Mouse (Mus musculus) hindbrain, embryonic 10.5 days (tissue): Measurements from ENCODE around the gene Agbl4. TPM values are rescaled to one million over a fixed set of nuclear protein-coding genes. Genes with fewer than 3 reads are reported as not detected.

Source experiments
- DNase-seq: peaks from one replicate; pipeline ENCODE4 v3.0.0-alpha.2; 2017; ENCODE audit warnings: low spot score
- H3K27ac ChIP-seq: fragments of 300-500 bp; sonication (generic); 2 replicates; pipeline ENCODE4 v1.5.1; 2016; ENCODE audit warnings: mild to moderate bottlenecking, moderate library complexity
- H3K27me3 ChIP-seq: fragments of 300-500 bp; sonication (generic); 2 replicates; pipeline ENCODE4 v1.6.1; 2016; ENCODE audit warnings: mild to moderate bottlenecking; ENCODE audit not compliant: poor library complexity, insufficient read depth, severe bottlenecking
- H3K36me3 ChIP-seq: fragments of 300-500 bp; sonication (generic); 2 replicates; pipeline ENCODE4 v1.6.1; 2016; ENCODE audit warnings: mild to moderate bottlenecking, moderate library complexity
- H3K4me1 ChIP-seq: fragments of 300-500 bp; sonication (generic); replicated peaks from 2 replicates; pipeline ENCODE4 v1.6.1; 2016; ENCODE audit warnings: mild to moderate bottlenecking
- H3K4me3 ChIP-seq: fragments of 300-500 bp; sonication (generic); 2 replicates; pipeline ENCODE4 v1.5.1; 2016; ENCODE audit warnings: mild to moderate bottlenecking, moderate library complexity
- H3K9me3 ChIP-seq: fragments of 300-500 bp; sonication (generic); 2 replicates; pipeline ENCODE4 v1.6.1; 2016; ENCODE audit warnings: mild to moderate bottlenecking, moderate library complexity
- WGBS: fragments of 180-500 bp; shearing (Covaris S2); methylation state at CpG from one replicate; pipeline ENCODE4 v1.1.7; 2016; 5-methylcytosine and 5-hydroxymethylcytosine counted together
- polyA plus RNA-seq: library from polyadenylated mRNA; unstranded; fragments of >200 nt; fragmentation: Nextera tagmentation; extraction: Ambion mirVana; gene quantifications from 2 replicates; pipeline ENCODE4 v1.2.1, GENCODE M21; 2016

Gene Agbl4
- polyA plus RNA-seq, 1 experiment from 2014 or later: 1.4 TPM

GRCm38 (mm10) chr4:111378071-111378470 is 980.6 kb downstream of the Agbl4 start:
- Histone ChIP-seq H3K27ac (no peak overlapping the region), H3K9me3 (no peaks in the 10 kb centered on the region), H3K27me3 (no peaks in the 10 kb centered on the region), H3K4me3 (no peak overlapping the region), H3K36me3 (no peaks in the 10 kb centered on the region), H3K4me1 (no peaks in the 10 kb centered on the region)
- no peak for DNase-seq
- 92% methylated on average over 3 of the region's 3 CpGs for WGBS

GRCm38 (mm10) chr4:111383101-111383500 is 985.6 kb downstream of the Agbl4 start:
- Histone ChIP-seq H3K4me1 (no peaks in the 10 kb centered on the region), H3K4me3 (no peak overlapping the region), H3K27me3 (no peaks in the 10 kb centered on the region), H3K27ac (no peak overlapping the region), H3K36me3 (no peaks in the 10 kb centered on the region), H3K9me3 (no peaks in the 10 kb centered on the region)
- whole genome bisulfite sequencing: 71% methylated on average over 2 of the region's 2 CpGs
- no peak for DNase-seq

- H3K27ac ChIP-seq: no peak overlapping the region
- no peaks in the 10 kb centered on the region for H3K4me1 ChIP-seq
- H3K36me3 ChIP-seq: no peaks in the 10 kb centered on the region
- no peaks in the 10 kb centered on the region for H3K27me3 ChIP-seq
- H3K9me3 ChIP-seq: no peaks in the 10 kb centered on the region
- H3K4me3 ChIP-seq: no peak overlapping the region
- no peak for DNase-seq
Measured at GRCm38 (mm10) chr4:111390736-111391135, 993.3 kb downstream of the Agbl4 start.

- Histone ChIP-seq H3K4me1 (no peaks in the 10 kb centered on the region), H3K9me3 (no peaks in the 10 kb centered on the region), H3K27ac (no peak overlapping the region), H3K36me3 (no peaks in the 10 kb centered on the region), H3K4me3 (no peak overlapping the region), H3K27me3 (no peaks in the 10 kb centered on the region)
- no peak for DNase-seq
Measured at GRCm38 (mm10) chr4:111399784-111400183, 1002.3 kb downstream of the Agbl4 start.

- H3K4me1 ChIP-seq: no peaks in the 10 kb centered on the region
- H3K27me3 ChIP-seq: no peaks in the 10 kb centered on the region
- H3K27ac ChIP-seq: no peak overlapping the region
- H3K4me3 ChIP-seq: no peak overlapping the region
- H3K36me3 ChIP-seq: no peaks in the 10 kb centered on the region
- 56% methylated on average over 2 of the region's 2 CpGs for WGBS
- H3K9me3 ChIP-seq: no peaks in the 10 kb centered on the region
- no peak for DNase-seq
Measured at GRCm38 (mm10) chr4:111400676-111401075, 1003.2 kb downstream of the Agbl4 start.

- WGBS: 62% methylated on average over 1 of the region's 1 CpGs
- Histone ChIP-seq H3K36me3 (no peaks in the 10 kb centered on the region), H3K27me3 (no peaks in the 10 kb centered on the region), H3K27ac (no peak overlapping the region), H3K4me3 (no peak overlapping the region), H3K4me1 (no peaks in the 10 kb centered on the region), H3K9me3 (no peaks in the 10 kb centered on the region)
- no peak for DNase-seq
Measured at GRCm38 (mm10) chr4:111403243-111403642, 1005.8 kb downstream of the Agbl4 start.

- 92% methylated on average over 4 of the region's 4 CpGs for WGBS
- H3K36me3 ChIP-seq: no peaks in the 10 kb centered on the region
- no peak overlapping the region for H3K4me3 ChIP-seq
- DNase-seq: no peak
- H3K27me3 ChIP-seq: no peaks in the 10 kb centered on the region
- H3K4me1 ChIP-seq: peaks cover 10% of the 10 kb centered on the region
- no peaks in the 10 kb centered on the region for H3K9me3 ChIP-seq
- no peak overlapping the region for H3K27ac ChIP-seq
Measured at GRCm38 (mm10) chr4:111410731-111411130, 1013.3 kb downstream of the Agbl4 start.

GRCm38 (mm10) chr4:111414399-111414798 is 1016.9 kb downstream of the Agbl4 start:
- Histone ChIP-seq H3K36me3 (peaks cover 15% of the 10 kb centered on the region), H3K9me3 (no peaks in the 10 kb centered on the region), H3K27ac (peak overlapping the region; percentile 96), H3K27me3 (no peaks in the 10 kb centered on the region), H3K4me3 (peak overlapping the region; percentile 88), H3K4me1 (peaks cover 25% of the 10 kb centered on the region)
- under 1% methylated on average over 6 of the region's 6 CpGs for WGBS
- DNase-seq: no peak

GRCm38 (mm10) chr4:111414818-111415488 is 1017.5 kb downstream of the Agbl4 start, which contains the start of gene Bend5:
TSS of gene Bend5 (plus strand) at chr4:111415006.
- Histone ChIP-seq H3K9me3 (no peaks in the 10 kb centered on the region), H3K4me1 (peaks cover 25% of the 10 kb centered on the region), H3K27me3 (no peaks in the 10 kb centered on the region), H3K27ac (peak within 1 kb of the TSS; percentile 96), H3K4me3 (peak within 1 kb of the TSS; percentile 88), H3K36me3 (peaks cover 18% of the 10 kb centered on the region)
- peak; percentile 92 for DNase-seq
- WGBS: under 1% methylated on average over 66 of the region's 66 CpGs

GRCm38 (mm10) chr4:111416126-111416525 is 1018.7 kb downstream of the Agbl4 start:
- DNase-seq: no peak
- H3K4me3 ChIP-seq: peak overlapping the region; percentile 88
- peaks cover 25% of the 10 kb centered on the region for H3K4me1 ChIP-seq
- peaks cover 23% of the 10 kb centered on the region for H3K36me3 ChIP-seq
- no peaks in the 10 kb centered on the region for H3K9me3 ChIP-seq
- H3K27me3 ChIP-seq: no peaks in the 10 kb centered on the region
- peak overlapping the region; percentile 96; the same call in 1 of the 2 replicates for H3K27ac ChIP-seq
- 76% methylated on average over 3 of the region's 3 CpGs for WGBS

GRCm38 (mm10) chr4:111416551-111416950 is 1019.1 kb downstream of the Agbl4 start:
- H3K27me3 ChIP-seq: no peaks in the 10 kb centered on the region
- WGBS: 87% methylated on average over 3 of the region's 3 CpGs
- H3K36me3 ChIP-seq: peaks cover 24% of the 10 kb centered on the region
- no peak overlapping the region for H3K27ac ChIP-seq
- DNase-seq: no peak
- H3K4me1 ChIP-seq: peaks cover 25% of the 10 kb centered on the region
- H3K4me3 ChIP-seq: peak overlapping the region; percentile 88; the same call in 1 of the 2 replicates
- H3K9me3 ChIP-seq: no peaks in the 10 kb centered on the region

GRCm38 (mm10) chr4:111417716-111418115 is 1020.3 kb downstream of the Agbl4 start:
- no peaks in the 10 kb centered on the region for H3K27me3 ChIP-seq
- H3K4me1 ChIP-seq: peaks cover 25% of the 10 kb centered on the region
- H3K4me3 ChIP-seq: no peak overlapping the region
- H3K9me3 ChIP-seq: no peaks in the 10 kb centered on the region
- no peak overlapping the region for H3K27ac ChIP-seq
- no peak for DNase-seq
- H3K36me3 ChIP-seq: peaks cover 24% of the 10 kb centered on the region
- 95% methylated on average over 5 of the region's 5 CpGs for WGBS

- Histone ChIP-seq H3K36me3 (peaks cover 24% of the 10 kb centered on the region), H3K27ac (no peak overlapping the region), H3K4me1 (peaks cover 20% of the 10 kb centered on the region), H3K9me3 (no peaks in the 10 kb centered on the region), H3K27me3 (no peaks in the 10 kb centered on the region), H3K4me3 (no peak overlapping the region)
- DNase-seq: no peak
- WGBS: 79% methylated on average over 1 of the region's 1 CpGs
Measured at GRCm38 (mm10) chr4:111419476-111419875, 1022.0 kb downstream of the Agbl4 start.

- DNase-seq: no peak
- 88% methylated on average over 3 of the region's 3 CpGs for WGBS
- Histone ChIP-seq H3K9me3 (no peaks in the 10 kb centered on the region), H3K4me1 (peaks cover 19% of the 10 kb centered on the region), H3K27ac (no peak overlapping the region), H3K36me3 (peaks cover 27% of the 10 kb centered on the region), H3K27me3 (no peaks in the 10 kb centered on the region), H3K4me3 (no peak overlapping the region)
Measured at GRCm38 (mm10) chr4:111420031-111420430, 1022.6 kb downstream of the Agbl4 start.
